Comparison of ENCODE assay signal across 8 mouse cellular contexts in the genomic region with DNA sequence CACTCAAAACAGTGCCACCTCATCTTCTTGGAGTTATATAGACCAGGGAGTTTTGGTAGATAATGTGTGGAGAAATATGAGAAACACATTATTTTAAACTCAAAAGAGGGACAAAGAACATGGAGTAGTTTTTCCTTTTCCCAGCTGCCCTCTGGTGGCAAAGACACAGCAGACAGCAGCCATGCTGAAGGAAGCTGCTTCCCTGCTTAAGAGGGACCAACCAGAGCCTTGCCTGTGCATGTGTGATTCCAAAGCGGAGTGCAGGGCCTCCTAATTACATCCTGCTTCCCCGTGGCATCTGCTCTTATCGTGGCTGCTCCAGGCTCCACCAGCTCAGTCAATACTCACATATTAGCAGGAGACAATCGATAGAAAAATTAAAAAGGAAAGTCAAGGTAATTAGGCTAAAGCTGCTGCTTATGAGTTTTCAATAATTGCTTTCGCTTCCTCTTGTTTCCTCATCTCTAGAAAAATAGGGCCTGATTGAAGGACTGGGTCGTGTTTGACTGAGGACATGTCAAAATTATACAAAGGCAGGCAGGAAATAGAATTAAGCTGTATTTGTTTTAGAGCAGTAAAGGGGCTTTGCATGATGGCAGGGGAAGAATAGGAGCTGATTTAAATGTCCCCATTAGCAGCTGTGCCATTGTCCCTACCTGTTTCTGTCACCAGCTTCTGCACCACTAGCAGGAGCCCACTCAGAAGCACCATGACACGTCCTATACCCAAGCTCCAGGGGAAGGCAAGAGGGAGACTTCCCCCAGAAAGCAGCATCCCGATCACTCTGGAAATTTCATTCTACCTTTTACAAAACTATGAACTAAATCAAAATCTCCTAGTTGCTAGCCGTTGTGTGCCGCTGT.
A peak's percentile ranks its signal among the peaks of the same experiment; 100 is the strongest.
DNase-seq lines count a peak whose midpoint lies in the region; ATAC-seq and TF ChIP-seq lines count a peak whose summit lies in the region.

No protein-coding gene starts in this region.

- no peaks in the 10 kb centered on the region for H3K27me3 ChIP-seq in midbrain, embryonic 16.5 days (ENCODE audit: control insufficient read depth, insufficient read depth, low read depth, low read length)

- intact Hi-C loops in left cerebral cortex, adult 2 months (cut with DNase I), result no loop called here

- no peaks in the 10 kb centered on the region for H3K9me3 ChIP-seq in midbrain, embryonic 16.5 days (replicated peaks; ENCODE audit: control insufficient read depth, low read length, poor library complexity, severe bottlenecking)

- TF ChIP-seq CTCF in left cerebral cortex, adult 2 months (IDR thresholded peaks at IDR 0.05), result peak; percentile 75

- H3K4me2 ChIP-seq in midbrain, embryonic 16.5 days (ENCODE audit: low read length), result no peak overlapping the region

- 37% methylated on average over 10 of the region's 10 CpGs for WGBS in midbrain, embryonic 16.5 days

- H3K27ac ChIP-seq in left cerebral cortex, adult 2 months, result no peak overlapping the region
- H3K27ac ChIP-seq in midbrain, embryonic 16.5 days (ENCODE audit: low read length), result peak overlapping the region; percentile 54; the same call in 1 of the 2 replicates

- H3K36me3 ChIP-seq in midbrain, embryonic 16.5 days (ENCODE audit: control insufficient read depth, insufficient read depth, low read length), result no peaks in the 10 kb centered on the region

- no peak overlapping the region for H3K4me3 ChIP-seq in left cerebral cortex, adult 2 months
- H3K4me3 ChIP-seq in midbrain, embryonic 16.5 days (ENCODE audit: low read depth, low read length), result no peak overlapping the region

- H3K9ac ChIP-seq in midbrain, embryonic 16.5 days (ENCODE audit: low read depth, low read length), result no peak overlapping the region

- peaks cover 8% of the 10 kb centered on the region; the same call in 1 of the 2 replicates for H3K4me1 ChIP-seq in midbrain, embryonic 16.5 days (ENCODE audit: control insufficient read depth, insufficient read depth, low read length)

- peak; percentile 40 to 67 for DNase-seq in adrenal gland, adult (ENCODE audit: inconsistent age in 2 of 2, low spot score in 1 of 2)
- no peak for DNase-seq in adrenal gland, postnatal 4 days (ENCODE audit: low spot score in 2 of 2)
- DNase-seq in ES-CJ7 (ENCODE audit: low read depth, low spot score), result peak; percentile 35
- DNase-seq in cerebellum, adult 9-11 months, result peak; percentile 25
- peak; percentile 27 to 49 for DNase-seq in frontal cortex, postnatal 10 days (ENCODE audit: low spot score in 2 of 2)
- DNase-seq in left cerebral cortex, adult 2 months (ENCODE audit: extremely low spot score in 1 of 2, low spot score in 2 of 2), result peak; percentile 36 to 43

- ATAC-seq in midbrain, embryonic 16.5 days, result peak; percentile 84
- ATAC-seq in activated CD4-positive, CD25-positive, alpha-beta regulatory T cell, adult 4 months, result no peak

Comparison
In these comparisons a context has a peak if more than half of its experiments do, and no peak if none do; other contexts are left out.
1. DNase-seq: peak in adrenal gland, adult (2 of 2), ES-CJ7 (single experiment), cerebellum, adult 9-11 months (single experiment), frontal cortex, postnatal 10 days (2 of 2) and left cerebral cortex, adult 2 months (2 of 2); none in adrenal gland, postnatal 4 days (0 of 2).